Mouse (Mus musculus): Measurements from ENCODE around the gene Gdpgp1. TPM values are rescaled to one million over a fixed set of nuclear protein-coding genes. Genes with fewer than 3 reads are reported as not detected.

Gdpgp1 gene
- total RNA-seq, 2 experiments from 2014 or later, result 1.2 to 1.6 TPM

DNA sequence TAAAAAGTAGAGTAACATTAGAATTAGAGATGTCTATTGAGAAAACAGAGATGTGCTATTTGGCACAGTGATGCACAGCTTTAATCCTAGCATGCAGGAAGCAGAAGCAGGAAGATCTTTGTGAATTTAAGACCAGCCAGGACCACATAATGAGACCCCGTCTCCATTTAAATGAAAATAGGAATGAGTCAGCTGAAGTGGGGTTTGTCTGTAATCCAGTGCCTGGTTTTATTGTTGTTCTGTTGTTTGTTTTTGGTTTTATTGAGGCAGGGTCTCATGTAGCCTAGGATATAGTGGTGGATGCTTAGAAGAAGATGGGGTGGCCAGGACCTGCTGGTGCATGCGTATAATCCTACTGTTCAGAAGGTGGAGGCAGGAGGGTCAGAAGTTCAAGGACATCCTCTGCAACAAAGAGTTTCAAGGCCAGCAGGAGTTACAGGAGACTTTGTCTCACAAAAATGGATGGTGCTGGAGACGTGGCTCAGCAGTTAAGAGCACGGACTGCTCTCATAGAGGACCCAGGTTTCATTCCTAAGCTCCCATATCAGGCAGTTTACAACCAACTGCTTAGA is 11.4 kb upstream of the Gdpgp1 start:
- DNase-seq, result no peak

DNA sequence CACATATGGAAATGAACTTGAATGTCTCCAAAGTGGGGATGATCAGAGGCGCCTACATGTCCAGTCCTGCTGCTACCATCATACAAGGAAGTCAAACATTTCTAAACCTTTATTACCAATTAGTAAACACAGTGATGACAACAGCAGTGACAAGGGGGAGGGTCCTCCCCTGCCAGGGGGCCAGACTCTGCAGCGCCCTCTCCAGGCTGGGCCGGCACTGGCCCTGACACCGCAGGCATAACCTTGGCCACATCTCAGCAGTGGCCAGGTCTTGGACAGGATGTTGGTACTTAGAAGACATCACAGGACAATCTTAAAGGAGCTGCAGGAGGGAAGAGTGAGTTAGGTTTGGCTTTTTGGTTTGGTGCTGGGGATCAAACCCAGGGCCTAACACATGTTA is 5.6 kb upstream of the Gdpgp1 start:
- DNase-seq, result no peak

DNA sequence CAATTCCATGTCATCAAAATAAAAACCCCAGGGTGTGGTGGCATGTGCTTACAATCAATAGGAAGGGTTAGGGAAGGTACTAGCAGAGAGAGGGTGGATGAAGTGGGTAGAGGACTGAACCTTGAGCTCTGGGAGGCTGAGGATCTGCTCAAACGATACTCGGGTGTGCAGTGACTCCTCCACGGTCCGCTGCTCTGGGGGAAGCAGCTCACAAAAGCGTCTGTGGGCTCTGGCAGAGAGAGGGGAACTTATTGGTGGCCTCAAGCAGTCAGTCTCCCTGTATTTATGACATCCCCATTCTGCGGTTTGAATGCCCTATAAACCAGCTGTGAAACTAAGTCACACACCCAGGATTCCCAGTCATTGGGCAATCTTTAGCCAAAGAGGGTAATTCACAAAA is 2.5 kb upstream of the Gdpgp1 start:
- no peak for DNase-seq

DNA sequence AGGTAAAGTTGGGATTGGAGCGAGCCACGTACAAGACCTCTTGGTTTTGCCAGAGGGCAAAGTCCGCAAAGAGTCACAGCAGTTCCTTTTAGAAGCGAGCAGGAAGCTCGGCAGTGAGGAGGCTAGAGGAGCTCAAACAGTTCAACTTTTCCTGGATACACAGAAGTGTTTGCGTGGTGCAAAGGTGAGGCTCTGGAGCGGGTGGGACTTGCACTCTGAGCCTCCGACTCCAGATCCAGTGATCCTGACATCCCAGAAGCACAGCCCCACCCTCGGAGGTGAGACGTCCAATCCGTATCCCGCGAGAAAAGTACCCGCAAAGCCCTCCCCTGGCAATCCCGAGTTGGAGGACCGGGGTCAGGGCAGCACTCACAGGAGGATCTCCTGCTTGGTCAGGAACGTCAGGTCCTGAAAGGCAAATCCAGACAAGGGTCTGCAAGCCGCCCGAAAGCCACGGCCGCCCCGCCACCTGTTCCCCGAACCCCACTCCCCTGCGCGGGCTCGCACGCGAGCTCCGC is 635 bp upstream of the Gdpgp1 start:
- no peak for DNase-seq

DNA sequence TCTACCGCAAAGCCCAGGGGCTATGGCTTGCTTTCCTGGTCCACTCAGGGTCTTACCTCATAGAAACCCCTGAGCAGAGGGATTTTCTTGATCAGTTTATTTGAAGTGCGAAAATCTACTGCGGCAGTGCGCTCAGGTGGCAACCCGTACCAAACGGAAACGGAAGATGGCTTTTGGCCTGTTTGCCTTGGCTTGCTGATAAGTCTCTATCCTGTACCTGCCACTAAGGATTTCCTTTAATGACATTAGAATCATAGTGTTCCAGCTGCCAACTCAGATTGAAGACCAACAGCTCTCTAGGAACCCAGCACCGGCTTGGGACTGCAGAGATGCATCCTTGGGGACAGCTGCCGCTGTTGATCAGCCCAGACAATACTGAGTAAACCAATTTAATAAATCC is 1.1 kb downstream of the Gdpgp1 start:
- DNase-seq, result no peak

DNA sequence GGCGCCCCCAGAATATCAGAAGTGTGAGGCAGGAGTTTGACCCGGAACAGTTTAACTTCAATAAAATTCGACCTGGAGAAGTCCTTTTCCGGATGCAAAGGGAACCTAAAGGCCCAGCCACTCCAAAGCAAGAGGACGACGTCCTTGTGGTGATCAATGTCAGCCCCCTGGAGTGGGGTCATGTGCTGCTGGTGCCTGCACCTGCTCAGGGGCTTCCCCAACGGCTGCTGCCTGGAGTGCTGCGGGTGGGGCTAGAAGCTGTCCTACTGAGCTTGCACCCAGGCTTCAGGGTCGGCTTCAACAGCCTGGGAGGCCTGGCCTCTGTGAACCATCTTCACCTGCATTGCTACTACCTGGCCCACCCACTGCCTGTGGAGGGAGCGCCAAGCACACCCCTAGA is 5.9 kb downstream of the Gdpgp1 start:
- no peak for DNase-seq

DNA sequence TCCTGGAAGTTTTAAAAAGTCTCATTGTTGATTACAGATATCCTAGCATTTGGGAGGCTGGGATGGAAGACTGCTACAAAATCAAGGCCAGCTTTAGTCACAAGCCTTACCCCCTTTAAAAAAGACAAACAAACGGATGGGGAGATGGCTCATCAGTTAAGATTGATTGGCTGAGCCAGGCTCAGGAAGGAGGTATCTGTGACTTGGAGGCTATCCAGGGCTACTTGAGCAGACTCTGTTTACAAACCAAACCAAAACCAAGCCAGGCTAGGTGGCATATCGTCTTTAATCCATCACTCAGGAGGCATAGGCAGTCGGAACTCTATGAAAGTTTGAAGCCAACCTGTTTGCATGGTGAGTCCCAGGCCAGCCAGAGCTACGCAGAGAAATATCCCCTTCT is 9.0 kb downstream of the Gdpgp1 start:
- DNase-seq, result no peak

DNA sequence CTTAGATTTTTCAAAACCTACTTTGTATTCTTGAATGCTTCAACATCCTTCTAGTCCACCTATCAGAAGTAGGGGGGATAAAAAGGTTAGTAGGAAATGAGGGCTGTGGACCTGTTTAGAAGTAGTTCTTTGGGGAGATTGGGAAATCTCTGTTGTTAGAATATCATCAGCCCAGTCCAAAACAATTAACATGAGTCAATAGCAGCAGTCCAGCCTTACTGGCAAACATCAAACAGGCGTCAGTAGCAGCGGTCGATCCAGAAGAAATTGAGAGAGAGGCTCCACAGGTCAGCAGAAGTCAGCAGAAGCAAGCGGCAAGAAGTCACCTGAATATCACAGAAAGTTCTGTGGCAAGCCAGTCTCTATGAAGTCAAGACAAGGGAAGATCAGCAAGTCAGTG is 12.2 kb downstream of the Gdpgp1 start:
- no peak for DNase-seq

DNA sequence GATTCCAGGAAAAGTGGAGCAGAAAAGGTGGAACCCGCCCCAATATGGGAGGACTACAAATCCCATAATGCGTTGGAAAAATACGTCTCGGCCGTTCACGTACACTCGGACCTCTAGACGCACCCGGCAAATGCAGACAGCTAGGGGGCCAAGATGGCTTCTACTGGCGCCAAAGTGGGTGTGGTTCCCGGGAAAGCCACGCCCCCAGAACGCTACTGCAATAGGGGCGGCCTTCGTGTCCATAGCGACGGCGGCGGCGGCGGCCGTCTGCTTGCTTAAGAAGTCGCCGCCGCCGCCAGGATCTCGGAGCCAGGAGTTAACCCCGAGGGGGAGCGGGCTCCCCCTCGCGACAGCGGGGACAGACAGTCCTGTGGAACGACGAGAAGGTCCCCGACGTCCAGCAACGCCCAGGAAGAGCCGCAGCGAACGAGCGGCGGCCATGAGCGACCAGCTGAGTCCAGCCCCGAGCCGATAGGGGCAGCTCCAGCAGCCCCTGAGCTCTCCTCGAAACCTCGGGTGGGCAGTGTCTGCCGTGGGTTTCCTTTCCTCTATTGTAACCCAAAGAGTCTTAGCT is 13.6 kb downstream of the Gdpgp1 start, which contains the start of gene Ttll13:
Ttll13 (plus strand) TSS at position 229 of the 574 bp plus-strand sequence.
- peak; percentile 96 to 98 for DNase-seq

DNA sequence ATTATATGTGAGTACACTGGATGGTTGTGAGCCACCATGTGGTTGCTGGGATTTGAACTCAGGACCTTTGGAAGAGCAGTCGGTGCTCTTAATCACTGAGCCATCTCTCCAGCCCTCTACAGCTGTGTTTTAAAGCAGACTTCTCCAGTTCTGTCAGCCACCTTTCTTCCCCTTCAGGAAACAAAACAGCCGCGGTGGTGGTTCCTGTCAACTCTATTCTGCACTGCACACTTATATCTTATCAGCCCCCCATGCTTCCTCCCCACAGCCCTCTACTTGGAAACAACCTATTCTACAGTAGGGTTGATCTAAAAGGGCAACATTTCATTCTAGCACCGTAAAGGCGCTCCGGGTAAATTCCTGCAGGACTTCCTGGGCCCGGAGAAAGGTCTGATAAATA is 14.2 kb downstream of the Gdpgp1 start:
- no peak for DNase-seq

DNA sequence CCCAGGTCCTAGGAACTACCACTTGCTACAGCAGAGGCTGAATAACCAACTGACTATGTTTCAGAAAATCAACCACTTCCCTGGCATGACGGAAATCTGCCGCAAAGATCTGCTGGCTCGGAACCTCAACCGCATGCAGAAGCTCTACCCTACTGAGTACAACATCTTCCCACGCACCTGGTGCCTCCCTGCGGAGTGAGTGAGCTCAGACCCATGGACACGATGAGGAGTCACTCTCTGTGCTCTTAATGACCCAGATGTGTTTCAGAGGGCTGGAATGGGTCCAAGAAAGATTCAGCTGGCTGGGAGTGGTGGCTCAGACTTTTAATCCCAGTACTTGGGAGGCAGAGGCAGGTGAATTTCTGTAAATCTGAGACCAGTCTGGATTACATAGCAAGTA is 19.8 kb downstream of the Gdpgp1 start:
- DNase-seq, result no peak

DNA sequence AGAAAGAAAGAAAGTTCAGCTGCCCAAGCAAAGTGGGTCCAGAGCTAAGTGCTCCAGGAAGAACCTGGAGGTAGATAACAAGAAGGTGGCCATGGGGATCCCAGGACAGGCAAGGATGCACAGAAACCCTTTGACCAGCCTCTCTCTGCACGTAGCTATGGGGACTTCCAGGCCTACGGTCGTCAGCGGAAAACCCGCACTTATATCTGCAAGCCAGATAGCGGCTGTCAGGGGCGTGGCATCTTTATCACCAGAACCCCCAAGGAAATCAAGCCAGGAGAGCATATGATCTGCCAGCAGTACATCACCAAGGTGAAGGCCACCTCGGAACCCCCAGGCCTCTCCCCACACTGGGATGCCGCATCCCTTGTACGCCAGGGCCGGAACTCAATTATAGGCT is 20.2 kb downstream of the Gdpgp1 start:
- DNase-seq, result no peak

DNA sequence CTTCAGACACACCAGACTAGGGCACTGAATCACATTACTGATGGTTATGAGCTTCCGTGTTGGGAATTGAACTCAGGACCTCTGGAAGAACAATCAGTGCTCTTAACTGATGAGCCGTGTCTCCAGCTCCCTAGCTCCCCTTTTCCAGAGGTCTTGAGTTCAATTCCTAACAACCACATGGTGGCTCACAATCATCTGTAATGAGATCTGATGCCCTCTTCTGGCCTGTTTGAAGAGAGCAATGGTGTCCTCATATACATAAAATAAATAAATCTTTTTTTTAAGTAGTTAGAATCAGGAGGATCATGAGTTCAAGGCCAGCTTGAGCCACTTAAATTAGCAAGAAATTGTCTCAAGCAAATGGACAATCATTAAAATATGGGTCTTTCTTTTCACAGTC is 23.3 kb downstream of the Gdpgp1 start:
- no peak for DNase-seq

DNA sequence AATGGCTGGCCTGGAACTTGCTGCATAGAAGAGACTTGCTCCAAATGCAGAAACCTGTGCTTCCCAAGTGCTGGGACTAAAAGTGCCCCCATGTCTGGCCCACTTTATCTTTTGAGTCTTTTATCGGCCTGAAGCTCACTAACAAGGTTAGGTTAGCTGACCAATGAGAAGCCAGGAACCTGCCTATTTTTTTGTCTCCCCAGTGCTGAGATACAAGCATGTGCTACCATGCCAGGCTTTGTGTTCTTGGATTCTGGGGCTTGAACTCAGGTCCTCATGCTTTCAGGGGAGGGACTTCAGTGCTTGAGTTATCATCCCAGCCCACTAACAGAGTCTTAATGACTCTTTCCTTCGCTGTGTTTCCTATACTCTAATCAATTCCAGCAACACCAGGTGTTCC is 25.0 kb downstream of the Gdpgp1 start:
- DNase-seq, result no peak

DNA sequence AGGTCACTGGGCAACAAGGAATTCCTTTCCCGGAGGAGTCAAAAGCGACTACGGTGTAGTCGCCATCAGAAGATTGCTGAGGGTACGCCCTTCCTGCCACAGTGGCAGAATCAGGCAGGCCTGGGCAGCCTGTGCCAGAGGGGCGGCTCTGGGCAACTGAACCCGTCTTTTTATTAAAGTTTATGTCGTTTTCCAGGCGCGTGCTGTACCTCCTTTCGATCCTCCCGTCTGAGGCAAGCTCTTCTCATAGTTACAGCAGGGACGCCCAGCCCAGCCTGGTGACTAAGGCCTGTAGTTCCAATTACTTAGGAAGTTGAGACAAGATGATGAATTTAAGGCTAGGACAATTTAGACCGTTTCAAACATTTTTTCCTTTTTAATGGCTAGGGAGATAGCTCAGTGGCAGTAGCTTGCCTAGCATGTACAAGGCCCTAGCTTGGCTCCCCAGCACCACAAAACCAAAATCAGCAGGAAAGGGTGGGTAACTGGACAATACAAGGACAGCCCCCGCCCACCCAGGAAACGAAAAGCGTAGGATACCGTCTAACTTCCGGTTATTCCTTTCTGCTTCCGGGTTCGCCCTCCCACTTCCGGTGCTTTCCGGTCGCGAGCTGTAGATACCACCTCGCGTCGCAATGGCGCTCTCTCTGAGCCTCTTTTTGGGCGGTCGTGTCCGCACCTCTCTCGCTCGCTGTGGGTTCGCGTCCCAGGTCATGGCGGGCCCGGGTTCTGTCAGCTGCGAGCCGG is 28.1 kb downstream of the Gdpgp1 start, which contains the start of gene Ngrn:
Ngrn (plus strand) TSS at position 591 of the 747 bp plus-strand sequence.
- peak; percentile 92 to 93 for DNase-seq

DNA sequence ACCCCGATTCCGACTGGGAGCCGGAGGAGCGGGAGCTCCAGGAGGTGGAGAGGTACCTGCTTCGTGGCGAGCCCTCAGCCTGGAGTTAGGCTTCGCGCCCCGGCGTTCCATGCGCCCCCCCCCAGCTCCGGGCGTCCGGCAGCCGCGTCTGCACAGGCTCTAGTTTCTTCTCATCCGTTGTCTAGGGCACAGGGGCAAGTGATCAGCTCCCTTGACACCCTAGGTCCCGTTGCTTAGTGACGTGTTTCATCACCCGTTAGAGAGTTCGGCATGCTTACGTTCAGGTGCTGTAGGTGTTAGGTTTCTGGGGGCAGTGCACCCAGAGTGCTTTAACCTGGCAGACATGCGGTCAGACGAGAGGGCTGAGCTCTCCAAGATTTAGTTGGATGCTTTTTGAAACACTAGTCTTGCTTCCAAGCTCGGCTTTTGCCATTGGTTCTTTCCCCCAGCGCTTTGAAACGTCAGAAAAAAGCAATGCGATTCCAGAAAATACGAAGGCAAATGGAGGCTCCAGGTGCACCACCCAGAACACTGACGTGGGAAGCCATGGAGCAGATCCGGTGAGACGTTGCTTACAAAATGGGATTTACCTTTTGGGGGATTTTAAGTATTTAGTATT is 28.8 kb downstream of the Gdpgp1 start:
- DNase-seq, result no peak

DNA sequence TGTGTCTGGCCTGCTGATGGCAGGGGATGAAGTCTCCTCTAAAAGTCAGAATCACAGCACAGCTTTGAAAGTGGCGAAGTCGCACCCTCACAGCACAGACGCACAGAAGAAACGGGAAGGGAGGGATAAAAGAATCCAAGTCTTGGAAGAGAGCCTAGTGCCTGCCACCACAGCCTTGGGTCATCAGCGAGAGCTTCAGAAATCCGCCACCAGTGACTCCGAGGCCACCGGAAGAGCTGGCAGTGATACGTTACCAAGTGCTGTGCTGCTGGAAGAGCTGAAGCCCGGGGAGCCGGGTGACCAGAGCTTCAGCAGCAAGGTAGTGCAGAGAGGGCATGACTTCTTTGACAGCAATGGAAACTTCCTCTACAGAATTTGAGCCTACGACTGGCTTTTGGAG is 31.9 kb downstream of the Gdpgp1 start:
- DNase-seq, result no peak

DNA sequence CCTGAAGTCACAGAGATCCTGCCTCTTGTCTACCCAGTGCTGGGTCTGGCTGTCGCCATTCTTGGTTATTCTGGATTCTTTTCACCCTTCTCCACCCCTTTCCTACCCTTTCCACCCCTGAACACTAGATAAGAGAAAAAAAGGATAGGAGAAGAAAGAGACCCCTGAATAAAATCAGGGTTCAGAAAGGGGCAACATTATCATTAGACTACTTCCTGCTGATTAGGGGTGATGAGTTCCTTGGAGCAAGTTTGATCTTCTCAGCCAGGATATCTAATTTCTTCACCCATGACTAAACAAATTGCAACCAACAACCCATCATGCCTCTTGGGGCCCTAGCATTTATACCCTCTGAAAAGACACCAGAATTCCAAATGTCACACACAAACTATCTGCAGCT is 35.1 kb downstream of the Gdpgp1 start:
- no peak for DNase-seq

DNA sequence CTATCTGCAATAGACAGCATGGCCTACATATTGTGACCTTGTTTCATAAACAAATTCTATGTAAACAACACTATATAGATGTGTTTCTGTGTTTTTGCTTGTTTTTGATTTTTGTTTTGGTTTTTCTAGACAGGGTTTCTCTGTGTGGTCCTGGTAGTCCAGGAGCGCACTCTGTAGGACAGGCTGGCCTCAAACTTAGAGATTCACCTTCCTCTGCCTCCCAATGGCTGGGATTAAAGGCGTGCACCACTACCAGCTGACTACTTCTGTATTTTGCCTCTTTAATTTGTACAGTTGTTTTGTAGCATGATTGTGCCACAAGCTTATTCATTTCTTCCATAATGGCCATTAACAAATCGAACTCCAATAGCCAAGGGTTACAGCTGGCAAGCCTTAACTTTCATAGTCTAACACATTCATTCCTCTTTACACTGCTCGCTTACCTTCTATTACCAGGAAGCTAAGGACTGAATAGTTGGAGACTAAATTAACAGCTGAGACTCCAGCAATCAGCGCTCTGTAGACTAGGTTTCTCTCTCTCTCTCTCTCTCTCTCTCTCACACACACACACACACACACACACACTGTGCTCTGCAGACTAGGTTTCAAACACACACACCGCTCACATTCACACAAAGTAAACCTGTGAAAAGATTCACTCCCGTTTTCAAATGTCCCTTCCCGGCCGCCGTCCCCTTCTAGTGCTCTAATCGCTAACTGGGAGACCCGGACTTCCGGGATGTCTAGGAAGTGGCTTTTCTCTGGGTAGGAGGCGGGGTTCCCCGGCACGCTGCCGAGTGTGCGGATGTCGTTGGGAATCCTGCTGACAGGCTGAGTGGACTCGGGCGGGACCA is 36.5 kb downstream of the Gdpgp1 start, which contains the start of gene Vps33b:
Vps33b (plus strand) TSS at position 753 of the 854 bp plus-strand sequence.
- peak; percentile 97 to 99 for DNase-seq

DNA sequence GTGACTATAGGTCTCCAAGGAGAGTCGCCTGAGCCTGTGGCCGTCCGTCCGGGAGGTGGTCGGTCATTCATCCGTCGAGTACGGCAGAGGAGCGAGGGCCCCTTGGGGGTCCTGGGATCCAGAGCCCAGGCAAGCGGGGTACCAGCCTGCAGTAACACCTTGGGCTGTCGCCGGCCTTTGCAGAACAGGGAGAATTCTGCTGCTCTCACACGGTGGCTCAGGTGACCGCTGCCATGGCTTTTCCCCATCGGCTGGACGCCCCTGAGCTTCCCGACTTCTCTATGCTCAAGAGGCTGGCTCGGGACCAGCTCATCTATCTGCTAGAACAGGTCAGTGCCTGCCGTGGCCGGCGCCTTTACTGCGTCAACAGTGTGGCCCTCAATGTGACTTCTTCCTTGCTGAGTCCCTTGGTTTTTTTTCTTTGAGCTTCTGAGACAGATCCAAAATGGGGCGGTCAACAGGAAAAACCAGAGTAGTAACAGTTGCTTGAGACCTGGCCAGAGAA is 37.1 kb downstream of the Gdpgp1 start:
- no peak for DNase-seq

DNA sequence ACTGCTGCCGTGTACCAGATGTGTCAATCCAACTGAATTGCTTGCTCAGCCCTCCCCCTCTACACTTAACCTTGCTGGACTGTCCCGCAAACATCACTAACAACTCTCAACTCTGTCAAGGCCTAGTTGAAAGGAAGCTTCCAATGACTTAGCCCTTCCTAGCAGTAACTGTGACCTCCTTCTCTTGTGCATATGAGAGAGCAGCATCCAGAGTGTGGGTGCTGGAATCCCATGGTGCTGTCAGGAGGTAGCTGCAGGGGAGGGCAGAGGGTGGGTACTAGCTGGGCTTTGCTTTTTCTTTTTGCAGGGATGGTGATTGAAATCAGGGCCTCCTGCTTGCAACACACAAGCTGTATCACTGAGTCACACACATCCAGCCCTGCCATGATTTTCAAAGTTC is 40.8 kb downstream of the Gdpgp1 start:
- DNase-seq, result no peak

DNA sequence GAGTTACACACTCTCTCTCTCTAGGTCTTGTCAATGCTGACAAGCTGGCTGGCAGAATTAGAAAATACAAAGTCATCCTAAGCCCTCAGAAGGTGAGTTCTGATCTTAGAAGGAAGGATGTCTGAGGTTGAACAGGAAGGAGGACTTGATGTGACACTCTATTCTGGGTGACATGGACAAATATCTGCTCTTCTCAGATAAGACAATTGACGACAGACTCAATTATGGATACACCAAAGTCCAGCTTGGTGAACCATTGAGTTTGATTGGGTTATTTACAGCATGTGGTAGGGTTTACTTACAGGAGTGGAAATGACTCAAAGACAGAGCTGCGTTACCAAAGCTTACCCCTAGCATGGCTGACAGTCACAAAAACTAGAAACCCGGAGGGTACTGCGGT is 43.7 kb downstream of the Gdpgp1 start:
- no peak for DNase-seq
